Mouse (Mus musculus): ENCODE measurements around the gene Gm17359.

DNA sequence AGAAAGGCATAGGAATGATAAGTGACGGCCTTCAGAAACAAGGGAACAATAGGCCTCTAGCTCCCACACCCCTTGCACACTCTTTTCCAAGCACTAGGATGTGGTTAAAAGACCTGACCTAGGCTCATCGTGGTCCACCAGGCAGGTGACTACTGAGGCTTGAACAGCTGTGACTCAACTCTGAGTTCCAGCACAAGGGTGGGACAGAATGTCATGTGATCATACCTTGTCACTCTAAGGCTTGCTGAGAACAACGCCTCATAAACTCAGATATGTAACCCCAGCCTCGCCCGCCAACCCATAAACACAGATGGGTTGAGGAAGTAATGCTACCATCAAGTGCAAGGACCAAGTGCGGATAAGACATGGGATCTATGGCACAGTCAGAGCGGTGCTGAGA, 151.6 kb downstream of the Gm17359 start:
- no peak for TF ChIP-seq POLR2A (IDR thresholded peaks at IDR 0.05; ENCODE audit: borderline replicate concordance, extremely low read depth, insufficient read depth, insufficient read length, poor library complexity, severe bottlenecking)
- TF ChIP-seq CTCF (IDR thresholded peaks at IDR 0.05; ENCODE audit: borderline replicate concordance, extremely low read depth, insufficient read depth, insufficient read length), result no peak

Data from brain, embryonic 14.5 days (tissue).